Mouse (Mus musculus) heart, embryonic 16.5 days (tissue): ENCODE data around the gene Bend5. TPM values are rescaled to one million over a fixed set of nuclear protein-coding genes. Genes with fewer than 3 reads are reported as not detected.

Experiments used
- ATAC-seq: fragments of 200-750 bp; cut with Nextera tagmentation; replicated peaks from 2 replicates; pipeline ENCODE4 v1.8.0; 2017; ENCODE audit warnings: moderate number of reproducible peaks; ENCODE audit not compliant: insufficient read depth, low FRiP score; ENCODE audit errors: extremely low read depth
- H3K27ac ChIP-seq: fragments of 300-500 bp; sonication (generic); 2 replicates; pipeline ENCODE4 v1.5.1; 2014; ENCODE audit warnings: mild to moderate bottlenecking, low read length, control low read depth, moderate library complexity
- H3K27me3 ChIP-seq: fragments of 300-500 bp; sonication (generic); 2 replicates; pipeline ENCODE4 v1.6.1; 2014; ENCODE audit warnings: low read length, mixed read lengths; ENCODE audit not compliant: control insufficient read depth, insufficient read depth
- H3K36me3 ChIP-seq: fragments of 300-500 bp; sonication (generic); 2 replicates; pipeline ENCODE4 v1.6.1; 2014; ENCODE audit not compliant: control insufficient read depth, insufficient read depth
- H3K4me1 ChIP-seq: fragments of 300-500 bp; sonication (generic); 2 replicates; pipeline ENCODE4 v1.6.1; 2014; ENCODE audit warnings: low read length, mixed read lengths; ENCODE audit not compliant: control insufficient read depth, insufficient read depth
- H3K4me2 ChIP-seq: fragments of 300-500 bp; sonication (generic); 2 replicates; pipeline ENCODE4 v1.6.1; 2014; ENCODE audit warnings: low read depth, mild to moderate bottlenecking, control low read depth, low read length
- H3K4me3 ChIP-seq: fragments of 300-500 bp; sonication (generic); 2 replicates; pipeline ENCODE4 v1.5.1; 2014; ENCODE audit warnings: mild to moderate bottlenecking, control low read depth, low read length
- H3K9ac ChIP-seq: fragments of 300-500 bp; sonication (generic); 2 replicates; pipeline ENCODE4 v1.6.1; 2014; ENCODE audit warnings: low read length, control low read depth
- H3K9me3 ChIP-seq: fragments of 300-500 bp; sonication (generic); replicated peaks from 2 replicates; pipeline ENCODE4 v1.6.1; 2016; ENCODE audit warnings: low read length; ENCODE audit not compliant: control insufficient read depth
- WGBS: fragments of 180-500 bp; shearing (Covaris S2); extraction: QIAGEN DNeasy Blood & Tissue Kit; methylation state at CpG from one replicate; pipeline ENCODE4 v1.1.7; 2014; 5-methylcytosine and 5-hydroxymethylcytosine counted together
- polyA plus RNA-seq: library from polyadenylated mRNA; unstranded; fragments of >200 nt; fragmentation: Nextera tagmentation; extraction: Ambion mirVana; gene quantifications from 2 replicates; pipeline ENCODE4 v1.2.1, GENCODE M21; 2015

Gene Bend5
- polyA plus RNA-seq, result 18.0 and 18.1 TPM in 2 replicates

DNA sequence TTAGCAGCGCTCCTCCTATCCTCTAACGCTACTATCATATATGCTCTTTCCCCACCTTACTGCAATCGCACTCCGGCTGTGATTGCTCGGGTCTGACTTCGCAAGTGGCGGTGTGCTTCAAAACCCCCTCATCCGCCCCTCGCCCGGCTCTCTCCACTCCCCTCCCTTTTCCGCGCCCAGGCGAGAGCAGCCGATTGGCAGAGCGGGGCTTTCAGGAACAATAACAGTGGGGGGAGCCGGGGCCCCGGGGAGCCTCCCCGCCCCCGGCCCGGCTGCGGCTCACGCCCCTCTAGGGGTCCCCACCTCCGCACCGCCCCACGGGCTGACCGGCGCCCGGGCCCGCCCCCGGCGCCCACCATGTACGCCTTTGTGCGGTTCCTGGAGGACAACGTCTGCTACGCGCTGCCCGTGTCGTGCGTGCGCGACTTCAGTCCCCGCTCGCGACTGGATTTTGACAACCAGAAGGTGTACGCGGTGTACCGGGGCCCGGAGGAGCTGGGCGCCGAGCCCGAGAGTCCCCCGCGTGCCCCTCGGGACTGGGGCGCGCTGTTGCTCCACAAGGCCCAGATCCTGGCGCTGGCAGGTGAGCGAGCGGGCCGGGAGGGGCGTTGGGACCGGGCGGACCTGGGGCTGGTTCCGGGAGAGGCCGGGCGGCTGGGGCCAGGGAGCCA lies at the start of gene Bend5:
Gene Bend5, plus strand, starts transcription at position 189 of the 671 bp plus-strand sequence.
- Histone ChIP-seq H3K9me3 (no peaks in the 10 kb centered on the region), H3K4me1 (peaks cover 12% of the 10 kb centered on the region), H3K4me2 (peak within 1 kb of the TSS; percentile 79), H3K9ac (peak within 1 kb of the TSS; percentile 91), H3K4me3 (peak within 1 kb of the TSS; percentile 81), H3K27me3 (no peaks in the 10 kb centered on the region), H3K36me3 (0 out of 2 replicates have a peak, but pooled peaks cover 6% of the 10 kb centered on the region), H3K27ac (peak within 1 kb of the TSS; percentile 72)
- ATAC-seq, result peak; percentile 97
- under 1% methylated on average over 64 of the region's 66 CpGs for WGBS

GRCm38 (mm10) chr4:111367771-111368170 lies 47.0 kb upstream of the Bend5 start:
- no peaks in the 10 kb centered on the region for H3K36me3 ChIP-seq
- H3K27me3 ChIP-seq, result no peaks in the 10 kb centered on the region
- H3K4me1 ChIP-seq, result no peaks in the 10 kb centered on the region
- no peak for ATAC-seq
- H3K4me2 ChIP-seq, result no peak overlapping the region
- H3K9me3 ChIP-seq, result no peaks in the 10 kb centered on the region
- no peak overlapping the region for H3K4me3 ChIP-seq
- 64% methylated on average over 2 of the region's 2 CpGs for WGBS
- H3K27ac ChIP-seq, result no peak overlapping the region
- no peak overlapping the region for H3K9ac ChIP-seq

GRCm38 (mm10) chr4:111377159-111377558 lies 37.6 kb upstream of the Bend5 start:
- Histone ChIP-seq H3K9me3 (peaks cover 3% of the 10 kb centered on the region; the same call in 1 of the 2 replicates), H3K4me3 (no peak overlapping the region), H3K4me1 (no peaks in the 10 kb centered on the region), H3K27me3 (no peaks in the 10 kb centered on the region), H3K9ac (no peak overlapping the region), H3K4me2 (no peak overlapping the region), H3K27ac (no peak overlapping the region), H3K36me3 (no peaks in the 10 kb centered on the region)
- ATAC-seq, result no peak

DNA sequence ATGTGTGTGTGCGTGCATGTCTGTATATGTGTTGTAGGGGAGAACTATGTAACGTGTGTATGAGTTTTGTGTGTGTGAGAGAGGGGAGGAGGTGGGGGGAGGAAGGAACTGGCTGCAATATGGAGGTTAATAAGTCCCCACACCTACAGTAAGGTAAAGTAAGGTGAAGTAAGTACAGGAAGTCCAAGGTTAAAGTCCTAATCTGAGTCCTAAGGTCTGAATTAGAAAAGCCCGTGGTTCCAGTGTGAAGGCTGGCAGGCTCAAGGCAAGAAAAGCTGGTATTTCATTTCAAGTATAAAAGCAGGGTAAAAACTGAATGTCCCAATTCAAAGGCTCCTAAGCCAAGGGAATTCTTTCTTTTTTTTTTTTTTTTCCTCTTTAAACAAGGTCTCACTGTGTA lies 36.7 kb upstream of the Bend5 start:
- no peak for ATAC-seq
- Histone ChIP-seq H3K4me1 (no peaks in the 10 kb centered on the region), H3K4me2 (no peak overlapping the region), H3K9me3 (peaks cover 3% of the 10 kb centered on the region; the same call in 1 of the 2 replicates), H3K27ac (no peak overlapping the region), H3K27me3 (no peaks in the 10 kb centered on the region), H3K9ac (no peak overlapping the region), H3K4me3 (no peak overlapping the region), H3K36me3 (no peaks in the 10 kb centered on the region)
- WGBS, result 90% methylated on average over 3 of the region's 3 CpGs

- Histone ChIP-seq H3K4me1 (no peaks in the 10 kb centered on the region), H3K27me3 (no peaks in the 10 kb centered on the region), H3K4me3 (no peak overlapping the region), H3K27ac (no peak overlapping the region), H3K4me2 (no peak overlapping the region), H3K36me3 (no peaks in the 10 kb centered on the region), H3K9ac (no peak overlapping the region), H3K9me3 (peaks cover 3% of the 10 kb centered on the region; the same call in 1 of the 2 replicates)
- no peak for ATAC-seq
- WGBS, result 78% methylated on average over 2 of the region's 2 CpGs
Measured at GRCm38 (mm10) chr4:111383101-111383500, 31.7 kb upstream of the Bend5 start.

GRCm38 (mm10) chr4:111390736-111391135 lies 24.1 kb upstream of the Bend5 start:
- Histone ChIP-seq H3K4me1 (no peaks in the 10 kb centered on the region), H3K4me3 (no peak overlapping the region), H3K9ac (no peak overlapping the region), H3K9me3 (no peaks in the 10 kb centered on the region), H3K27me3 (no peaks in the 10 kb centered on the region), H3K36me3 (no peaks in the 10 kb centered on the region), H3K4me2 (no peak overlapping the region), H3K27ac (no peak overlapping the region)
- ATAC-seq, result no peak

DNA sequence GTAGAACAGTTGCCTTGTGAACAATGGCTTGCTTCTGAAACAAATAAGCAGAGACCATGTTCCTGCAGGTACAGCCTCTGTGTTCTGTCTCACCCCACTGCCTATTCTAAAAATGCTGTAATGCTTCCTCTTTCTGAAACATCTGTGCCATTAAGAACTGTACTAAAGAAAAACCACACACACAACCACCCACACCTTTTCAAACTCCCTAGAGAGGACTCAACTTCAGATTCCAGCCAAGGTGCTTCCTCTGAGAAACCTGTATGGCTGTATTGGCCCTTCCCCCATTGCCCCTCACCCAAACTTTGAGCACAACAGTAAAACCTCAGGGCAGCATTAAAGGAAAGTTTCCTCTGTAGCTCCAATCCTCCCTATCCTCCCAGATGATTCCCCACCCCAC lies 15.0 kb upstream of the Bend5 start:
- Histone ChIP-seq H3K27me3 (no peaks in the 10 kb centered on the region), H3K36me3 (no peaks in the 10 kb centered on the region), H3K4me3 (no peak overlapping the region), H3K9ac (no peak overlapping the region), H3K27ac (no peak overlapping the region), H3K4me2 (no peak overlapping the region), H3K4me1 (no peaks in the 10 kb centered on the region), H3K9me3 (no peaks in the 10 kb centered on the region)
- no peak for ATAC-seq

- 46% methylated on average over 2 of the region's 2 CpGs for WGBS
- Histone ChIP-seq H3K27ac (no peak overlapping the region), H3K4me3 (no peak overlapping the region), H3K9ac (no peak overlapping the region), H3K27me3 (no peaks in the 10 kb centered on the region), H3K9me3 (no peaks in the 10 kb centered on the region), H3K4me1 (no peaks in the 10 kb centered on the region), H3K36me3 (no peaks in the 10 kb centered on the region), H3K4me2 (no peak overlapping the region)
- no peak for ATAC-seq
Measured at GRCm38 (mm10) chr4:111400676-111401075, 14.1 kb upstream of the Bend5 start.

GRCm38 (mm10) chr4:111403243-111403642 lies 11.6 kb upstream of the Bend5 start:
- H3K4me2 ChIP-seq, result no peak overlapping the region
- no peak overlapping the region for H3K27ac ChIP-seq
- no peak for ATAC-seq
- WGBS, result 38% methylated on average over 1 of the region's 1 CpGs
- H3K4me3 ChIP-seq, result no peak overlapping the region
- H3K27me3 ChIP-seq, result no peaks in the 10 kb centered on the region
- no peak overlapping the region for H3K9ac ChIP-seq
- no peaks in the 10 kb centered on the region for H3K9me3 ChIP-seq
- no peaks in the 10 kb centered on the region for H3K36me3 ChIP-seq
- no peaks in the 10 kb centered on the region for H3K4me1 ChIP-seq
